Mouse (Mus musculus): ENCODE measurements around the gene Ttll10.
A peak's percentile ranks its signal among the peaks of the same experiment; 100 is the strongest.

Ttll10 gene

GRCm38 (mm10) chr4:156024184-156024583 lies 35.0 kb downstream of the Ttll10 start:
- DNase-seq (ENCODE audit: low spot score): no peak

- DNase-seq (ENCODE audit: low spot score): no peak
Observed at GRCm38 (mm10) chr4:156023520-156023919, 35.7 kb downstream of the Ttll10 start.

- DNase-seq (ENCODE audit: low spot score): no peak
Observed at GRCm38 (mm10) chr4:156021942-156022419, 37.2 kb downstream of the Ttll10 start.

GRCm38 (mm10) chr4:156021381-156021780 lies 37.8 kb downstream of the Ttll10 start:
- DNase-seq (ENCODE audit: low spot score): no peak

GRCm38 (mm10) chr4:156019771-156020170 lies 39.4 kb downstream of the Ttll10 start:
- DNase-seq (ENCODE audit: low spot score): no peak

- DNase-seq (ENCODE audit: low spot score): no peak
Observed at GRCm38 (mm10) chr4:156014436-156014835, 44.8 kb downstream of the Ttll10 start.

- no peak for DNase-seq (ENCODE audit: low spot score)
Observed at GRCm38 (mm10) chr4:156013637-156014036, 45.6 kb downstream of the Ttll10 start, which contains the start of gene Tnfrsf4. Tnfrsf4 (plus strand) TSS chr4:156013843.

GRCm38 (mm10) chr4:156008369-156008768 lies 50.8 kb downstream of the Ttll10 start:
- no peak for DNase-seq (ENCODE audit: low spot score)

- DNase-seq (ENCODE audit: low spot score): no peak
Observed at GRCm38 (mm10) chr4:156004109-156004508, 55.1 kb downstream of the Ttll10 start.

GRCm38 (mm10) chr4:155993606-155994005 lies 65.6 kb downstream of the Ttll10 start:
- DNase-seq (ENCODE audit: low spot score): no peak

GRCm38 (mm10) chr4:155992906-155993547 lies 66.2 kb downstream of the Ttll10 start:
- DNase-seq (ENCODE audit: low spot score): no peak

GRCm38 (mm10) chr4:155992241-155992905 lies 66.8 kb downstream of the Ttll10 start, which contains the start of the genes B3galt6 and Sdf4:
B3galt6 (minus strand) TSS chr4:155992649.
Sdf4 (plus strand) TSS chr4:155992872.
- DNase-seq (ENCODE audit: low spot score): peak; percentile 89

- peak; percentile 20 for DNase-seq (ENCODE audit: low spot score)
Observed at GRCm38 (mm10) chr4:155991908-155992230, 67.3 kb downstream of the Ttll10 start.

- no peak for DNase-seq (ENCODE audit: low spot score)
Observed at GRCm38 (mm10) chr4:155991211-155991907, 67.9 kb downstream of the Ttll10 start.
